Mouse (Mus musculus) heart, postnatal 0 days (tissue): ENCODE data around the gene Cma2.
"Not testable (repeated sequence)": the region's sequence is repeated elsewhere in the genome, so short reads cannot be mapped to it uniquely, and the experiment has no call there.

Experiments used
- CTCF ChIP-seq: IDR thresholded peaks from 2 replicates; pipeline ENCODE4 v1.5.1; 2016; ENCODE audit warnings: antibody characterized with exemption, control low read depth, low read depth
- EP300 ChIP-seq: IDR thresholded peaks from 2 replicates; pipeline ENCODE4 v1.6.1; 2016; ENCODE audit warnings: antibody characterized with exemption, low read depth

GRCm38 (mm10) chr14:55987464-55987863 is 36.7 kb downstream of the Cma2 start:
- not testable (repeated sequence) for TF ChIP-seq CTCF, EP300
